Mouse (Mus musculus) neural tube, embryonic 13.5 days (tissue): ENCODE results near the gene Syde1. TPM values are rescaled to one million over a fixed set of nuclear protein-coding genes. Genes with fewer than 3 reads are reported as not detected.

Experiments used
- ATAC-seq: fragments of 200-750 bp; cut with Nextera tagmentation; 2 replicates; pipeline ENCODE4 v1.8.0; 2017; ENCODE audit warnings: low read depth, mild to moderate bottlenecking, moderate TSS enrichment, moderate library complexity
- H3K27ac ChIP-seq: fragments of 300-500 bp; sonication (generic); replicated peaks from 2 replicates; pipeline ENCODE4 v1.5.1; 2015; ENCODE audit warnings: moderate library complexity, mild to moderate bottlenecking, inconsistent platforms
- H3K27me3 ChIP-seq: fragments of 300-500 bp; sonication (generic); 2 replicates; pipeline ENCODE4 v1.6.1; 2015; ENCODE audit warnings: mild to moderate bottlenecking, inconsistent platforms
- H3K36me3 ChIP-seq: fragments of 300-500 bp; sonication (generic); 2 replicates; pipeline ENCODE4 v1.6.1; 2015; ENCODE audit warnings: mild to moderate bottlenecking, inconsistent platforms
- H3K4me1 ChIP-seq: fragments of 300-500 bp; sonication (generic); replicated peaks from 2 replicates; pipeline ENCODE4 v1.6.1; 2015; ENCODE audit warnings: inconsistent platforms
- H3K4me2 ChIP-seq: fragments of 300-500 bp; sonication (generic); 2 replicates; pipeline ENCODE4 v1.6.1; 2015; ENCODE audit warnings: inconsistent platforms, mild to moderate bottlenecking, moderate library complexity
- H3K4me3 ChIP-seq: fragments of 300-500 bp; sonication (generic); 2 replicates; pipeline ENCODE4 v1.5.1; 2015; ENCODE audit warnings: mild to moderate bottlenecking, inconsistent platforms
- H3K9ac ChIP-seq: fragments of 300-500 bp; sonication (generic); 2 replicates; pipeline ENCODE4 v1.6.1; 2015; ENCODE audit warnings: moderate library complexity, mild to moderate bottlenecking, inconsistent platforms
- H3K9me3 ChIP-seq: fragments of 300-500 bp; sonication (generic); 2 replicates; pipeline ENCODE4 v1.6.1; 2016; ENCODE audit warnings: inconsistent platforms
- WGBS: fragments of 180-500 bp; shearing (Covaris S2); methylation state at CpG from one replicate; pipeline ENCODE4 v1.1.7; 2015; 5-methylcytosine and 5-hydroxymethylcytosine counted together
- polyA plus RNA-seq: library from polyadenylated mRNA; unstranded; fragments of >200 nt; fragmentation: Nextera tagmentation; extraction: Ambion mirVana; gene quantifications from 2 replicates; pipeline ENCODE4 v1.2.1, GENCODE M21; 2015

Syde1 gene
- polyA plus RNA-seq, 1 experiment from 2014 or later, result 4.3 TPM

DNA sequence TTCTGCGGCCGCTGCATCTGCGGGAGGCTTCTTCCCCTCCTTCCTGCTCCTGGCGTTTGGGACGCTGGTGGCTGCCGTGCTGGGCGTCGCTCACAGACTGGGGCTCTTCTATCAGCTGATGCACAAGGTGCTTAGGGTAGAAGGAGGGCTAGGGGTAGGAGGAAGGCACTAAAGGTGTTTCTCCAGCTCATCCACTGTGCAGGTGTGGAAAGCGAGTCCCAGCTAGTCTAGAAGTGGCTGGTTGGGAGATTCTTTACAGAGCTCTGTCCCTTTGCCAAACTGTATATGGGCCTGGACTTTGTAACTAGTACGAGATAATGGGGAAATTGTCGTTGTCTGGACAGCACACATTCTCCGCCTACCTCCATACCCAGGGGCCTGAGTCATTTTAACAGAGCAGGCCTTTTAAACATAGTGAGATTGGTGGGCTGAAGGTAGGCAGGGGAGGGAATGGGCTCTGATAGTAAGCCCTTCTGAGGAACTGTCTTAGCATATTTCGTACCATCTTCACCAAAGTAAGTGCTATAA lies 16.6 kb downstream of the Syde1 start:
- 15% methylated on average over 13 of the region's 13 CpGs for whole genome bisulfite sequencing
- Histone ChIP-seq H3K4me2 (peak overlapping the region; percentile 76), H3K9me3 (no peaks in the 10 kb centered on the region), H3K4me1 (peaks cover 16% of the 10 kb centered on the region), H3K9ac (peak overlapping the region; percentile 81), H3K36me3 (peaks cover 32% of the 10 kb centered on the region), H3K4me3 (peak overlapping the region; percentile 64), H3K27ac (peak overlapping the region; percentile 81), H3K27me3 (no peaks in the 10 kb centered on the region)
- ATAC-seq, result peak; percentile 57

DNA sequence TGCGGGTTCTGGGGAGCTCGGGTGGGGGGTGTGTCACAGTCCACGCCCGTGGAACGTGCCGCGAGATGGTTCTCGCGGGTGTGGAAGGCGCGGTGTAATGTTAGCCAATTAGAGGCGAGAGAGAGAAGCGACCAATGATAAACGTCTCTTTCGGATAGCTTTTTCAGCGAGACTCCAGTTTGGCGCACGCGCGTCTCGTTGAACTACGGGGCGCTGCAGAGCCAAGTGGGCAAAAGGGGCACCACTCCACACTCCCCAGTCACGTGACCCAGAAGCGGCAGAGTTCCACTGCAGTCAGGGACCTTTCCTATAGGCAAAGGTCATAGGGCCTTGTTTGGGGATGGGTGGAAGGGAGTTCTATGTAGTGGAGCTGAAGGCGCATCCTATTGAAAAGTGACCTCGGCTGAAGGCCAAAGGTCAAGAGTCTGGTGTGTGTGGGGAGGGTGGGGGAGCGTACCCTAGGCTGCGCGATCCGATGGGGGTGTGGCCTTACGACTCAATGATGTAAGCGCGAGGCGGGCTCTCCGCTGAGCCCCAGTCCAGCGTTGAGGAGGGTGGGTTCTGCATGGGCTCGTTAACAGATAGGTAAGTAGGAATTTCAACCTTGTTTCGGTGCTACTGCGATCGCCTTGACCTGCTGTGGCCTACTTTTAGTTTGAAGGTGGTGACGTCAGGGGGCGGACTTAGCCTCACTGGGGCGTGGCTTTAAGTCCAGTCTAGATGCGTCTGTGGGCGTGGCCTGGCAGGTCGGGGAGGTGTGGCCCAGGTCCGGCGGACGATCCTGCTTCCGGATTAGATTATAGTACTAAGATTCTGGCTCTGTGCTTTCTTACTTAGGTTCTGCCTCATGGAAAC lies 17.3 kb downstream of the Syde1 start, which contains the start of gene Ilvbl:
Gene Ilvbl, plus strand, starts transcription at position 97 of the 855 bp plus-strand sequence.
- ATAC-seq, result peak; percentile 94
- H3K9ac ChIP-seq, result peak within 1 kb of the TSS; percentile 81
- H3K4me3 ChIP-seq, result peak within 1 kb of the TSS; percentile 64
- peaks cover 16% of the 10 kb centered on the region for H3K4me1 ChIP-seq
- WGBS, result under 1% methylated on average over 51 of the region's 51 CpGs
- no peaks in the 10 kb centered on the region for H3K9me3 ChIP-seq
- peak within 1 kb of the TSS; percentile 81 for H3K27ac ChIP-seq
- peaks cover 25% of the 10 kb centered on the region for H3K36me3 ChIP-seq
- peak within 1 kb of the TSS; percentile 76 for H3K4me2 ChIP-seq
- H3K27me3 ChIP-seq, result no peaks in the 10 kb centered on the region

DNA sequence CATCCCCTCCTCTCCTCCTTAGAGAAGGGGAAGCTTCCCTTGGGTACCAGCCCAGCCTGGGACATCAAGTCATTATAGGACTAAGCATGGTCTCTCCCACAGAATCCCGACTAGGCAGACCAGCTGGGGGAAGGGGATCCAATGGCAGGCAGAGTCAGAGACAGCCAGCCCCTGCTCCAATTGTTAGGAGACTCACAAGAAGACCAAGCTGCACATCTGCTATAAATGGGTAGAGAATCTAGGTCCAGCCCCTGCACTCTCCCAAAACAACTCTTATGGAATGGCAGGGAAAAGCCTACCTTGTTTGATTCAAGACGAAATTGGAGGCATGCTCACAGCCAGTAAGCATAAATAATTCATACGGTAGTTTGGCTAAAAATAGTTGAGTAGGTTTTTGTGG lies 18.5 kb downstream of the Syde1 start:
- Histone ChIP-seq H3K27ac (no peak overlapping the region), H3K27me3 (no peaks in the 10 kb centered on the region), H3K4me1 (peaks cover 16% of the 10 kb centered on the region), H3K9ac (no peak overlapping the region), H3K4me2 (no peak overlapping the region), H3K4me3 (no peak overlapping the region), H3K36me3 (peaks cover 13% of the 10 kb centered on the region), H3K9me3 (no peaks in the 10 kb centered on the region)
- no peak for ATAC-seq
- 70% methylated on average over 3 of the region's 3 CpGs for whole genome bisulfite sequencing

DNA sequence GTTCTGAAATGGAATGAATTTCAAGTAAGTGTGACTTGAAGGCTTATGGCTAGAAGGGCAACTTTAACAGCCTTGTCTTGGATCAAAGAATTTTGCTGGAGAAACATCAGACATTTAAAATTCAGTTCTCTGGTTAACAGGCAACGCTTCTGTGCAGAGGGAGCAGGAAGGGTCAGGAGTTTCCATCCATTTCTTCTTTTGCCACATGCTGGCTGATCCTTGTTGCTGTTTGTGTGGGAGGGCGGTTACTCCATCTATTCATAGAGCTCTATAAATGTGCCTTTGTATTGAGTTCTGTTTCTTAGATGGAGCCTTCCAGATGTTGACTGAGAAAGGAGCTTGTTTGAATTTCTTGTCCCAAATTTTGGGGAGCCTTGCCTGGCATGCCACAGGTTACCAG lies 20.9 kb downstream of the Syde1 start:
- H3K9ac ChIP-seq, result no peak overlapping the region

DNA sequence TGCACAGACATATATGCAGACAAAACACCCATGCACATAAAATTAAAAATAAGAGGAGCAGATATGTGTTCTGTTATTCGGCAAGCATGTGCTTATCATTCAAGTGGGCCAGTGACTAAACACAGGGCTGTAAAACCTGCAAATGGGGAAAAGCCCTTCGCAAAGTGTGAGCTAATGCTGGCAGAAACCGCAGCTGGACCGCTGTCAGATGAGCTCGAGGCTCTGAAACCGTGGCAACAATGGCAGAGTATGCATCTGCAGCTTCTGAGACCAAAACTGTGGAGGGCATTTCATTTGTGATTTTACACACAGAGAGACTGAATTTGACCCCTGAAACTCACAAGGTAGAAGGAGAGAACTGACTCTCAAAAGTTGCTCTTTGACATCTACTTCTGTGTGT lies 21.3 kb downstream of the Syde1 start:
- Histone ChIP-seq H3K9ac (no peak overlapping the region), H3K36me3 (no peaks in the 10 kb centered on the region), H3K4me2 (no peak overlapping the region), H3K4me1 (peaks cover 8% of the 10 kb centered on the region), H3K9me3 (no peaks in the 10 kb centered on the region), H3K27ac (no peak overlapping the region), H3K27me3 (no peaks in the 10 kb centered on the region), H3K4me3 (no peak overlapping the region)
- no peak for ATAC-seq
- WGBS, result 64% methylated on average over 6 of the region's 6 CpGs

More for the DNA sequence above, 20.9 kb downstream of the Syde1 start:
- Histone ChIP-seq H3K4me2 (no peak overlapping the region), H3K9me3 (no peaks in the 10 kb centered on the region), H3K4me1 (peaks cover 13% of the 10 kb centered on the region), H3K27me3 (no peaks in the 10 kb centered on the region), H3K36me3 (no peaks in the 10 kb centered on the region), H3K27ac (no peak overlapping the region), H3K4me3 (no peak overlapping the region)
- no peak for ATAC-seq
- 51% methylated on average over 2 of the region's 2 CpGs for WGBS

DNA sequence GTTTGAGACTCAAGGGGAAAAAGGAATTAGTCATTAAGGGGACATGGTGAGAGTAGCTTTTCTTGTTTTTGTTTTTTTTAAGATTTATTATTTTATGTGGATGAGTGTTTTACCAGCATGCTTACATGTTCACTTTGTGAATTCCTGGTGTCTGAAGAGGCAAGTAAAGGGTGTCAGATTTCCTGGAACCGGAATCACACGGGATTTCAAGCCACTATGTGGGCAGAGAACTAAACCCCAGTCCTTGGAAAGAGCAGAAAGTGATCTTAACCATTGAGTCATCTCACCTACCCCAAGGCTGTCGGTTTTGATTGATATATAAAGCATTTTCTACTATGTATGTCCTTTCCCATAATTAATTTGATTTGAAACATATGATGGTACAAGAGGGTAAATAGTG lies 22.1 kb downstream of the Syde1 start:
- WGBS, result 66% methylated on average over 3 of the region's 3 CpGs
- H3K4me1 ChIP-seq, result 0 out of 2 replicates have a peak, but pooled peaks cover 3% of the 10 kb centered on the region
- no peak overlapping the region for H3K4me2 ChIP-seq
- H3K4me3 ChIP-seq, result no peak overlapping the region
- no peaks in the 10 kb centered on the region for H3K9me3 ChIP-seq
- H3K36me3 ChIP-seq, result no peaks in the 10 kb centered on the region
- no peak overlapping the region for H3K27ac ChIP-seq
- H3K27me3 ChIP-seq, result no peaks in the 10 kb centered on the region
- no peak for ATAC-seq
- no peak overlapping the region for H3K9ac ChIP-seq

DNA sequence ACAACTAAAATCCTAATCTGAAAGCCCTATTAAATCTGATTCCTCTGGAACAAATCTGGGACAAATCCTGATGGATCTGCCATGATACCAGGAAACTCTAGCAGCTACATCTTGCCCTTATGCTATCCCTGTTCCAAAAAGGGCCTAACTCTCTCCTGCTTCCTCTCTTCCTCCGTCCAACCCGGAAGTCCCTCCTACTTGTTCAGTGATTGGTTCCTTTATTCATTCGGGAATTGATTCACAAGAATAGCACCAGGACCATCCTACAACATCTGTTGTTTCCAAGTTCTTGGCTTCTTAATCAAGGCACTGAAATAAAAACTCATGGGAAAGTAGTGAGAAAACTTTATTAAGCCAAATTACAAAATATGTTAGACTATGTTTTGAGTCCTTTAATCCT lies 22.6 kb downstream of the Syde1 start:
- Histone ChIP-seq H3K9ac (no peak overlapping the region), H3K4me1 (0 out of 2 replicates have a peak, but pooled peaks cover 3% of the 10 kb centered on the region), H3K36me3 (no peaks in the 10 kb centered on the region), H3K27ac (no peak overlapping the region), H3K4me3 (no peak overlapping the region), H3K27me3 (no peaks in the 10 kb centered on the region), H3K9me3 (no peaks in the 10 kb centered on the region), H3K4me2 (no peak overlapping the region)
- no peak for ATAC-seq
- 86% methylated on average over 3 of the region's 3 CpGs for WGBS

DNA sequence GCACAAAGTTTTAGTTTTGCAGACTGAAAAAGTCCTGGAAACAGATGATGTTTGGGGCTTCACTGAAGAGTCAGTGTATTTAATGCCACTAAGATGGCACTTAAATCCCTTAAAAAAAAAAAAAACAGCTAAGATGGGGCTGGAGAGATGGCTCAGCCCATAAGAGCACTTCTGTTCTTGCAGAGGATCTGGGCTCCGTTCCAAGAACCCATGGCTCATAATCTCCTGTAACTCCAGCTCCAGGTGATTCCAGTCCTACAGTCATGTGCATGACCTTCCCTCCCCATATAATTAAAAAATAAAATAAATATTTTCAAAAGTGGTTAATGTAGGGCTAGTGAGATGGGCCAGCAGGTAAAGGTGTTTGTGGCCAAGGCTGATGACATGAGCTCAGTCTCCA lies 26.7 kb downstream of the Syde1 start:
- no peaks in the 10 kb centered on the region for H3K9me3 ChIP-seq
- WGBS, result 97% methylated on average over 1 of the region's 1 CpGs
- no peaks in the 10 kb centered on the region for H3K36me3 ChIP-seq
- ATAC-seq, result no peak
- no peaks in the 10 kb centered on the region for H3K4me1 ChIP-seq
- no peak overlapping the region for H3K4me3 ChIP-seq
- H3K27me3 ChIP-seq, result no peaks in the 10 kb centered on the region
- no peak overlapping the region for H3K9ac ChIP-seq
- no peak overlapping the region for H3K27ac ChIP-seq
- H3K4me2 ChIP-seq, result no peak overlapping the region

DNA sequence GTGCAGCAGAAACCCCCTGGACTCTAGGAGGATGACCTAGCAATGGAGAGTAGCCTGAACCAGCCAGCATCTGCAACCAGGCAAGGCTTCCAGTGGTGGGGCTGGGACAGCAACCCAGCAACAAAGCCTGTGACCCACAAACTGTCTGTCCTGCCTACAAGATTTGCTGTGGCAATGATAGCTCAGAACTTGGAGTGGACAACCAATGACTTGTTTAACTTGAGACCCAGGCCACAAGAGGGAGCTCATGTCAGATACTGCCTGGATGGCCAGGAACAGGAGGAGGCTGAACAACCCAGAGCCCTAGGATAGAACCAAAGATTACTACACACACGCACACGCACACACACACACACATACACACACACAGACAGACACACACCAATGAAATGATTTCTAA lies 50.8 kb downstream of the Syde1 start:
- Histone ChIP-seq H3K4me3 (no peak overlapping the region), H3K27ac (no peak overlapping the region), H3K27me3 (no peaks in the 10 kb centered on the region), H3K4me2 (no peak overlapping the region), H3K36me3 (no peaks in the 10 kb centered on the region), H3K4me1 (no peaks in the 10 kb centered on the region), H3K9me3 (no peaks in the 10 kb centered on the region), H3K9ac (no peak overlapping the region)
- ATAC-seq, result no peak
- WGBS, result 50% methylated on average over 2 of the region's 2 CpGs

Other genes with a start within 250 kb of the Syde1 start
- gene Agpat3, start 239.5 kb downstream of the Syde1 start, polyA plus RNA-seq, result 59.3 and 64.0 TPM in 2 replicates
- gene Rrp1, start 178.9 kb downstream of the Syde1 start, polyA plus RNA-seq, result 365 and 462 TPM in 2 replicates
- gene Cstb, start 166.3 kb downstream of the Syde1 start, polyA plus RNA-seq, result 107 and 115 TPM in 2 replicates
- 16.1 and 18.6 TPM in 2 replicates for gene Pdxk, start 127.0 kb downstream of the Syde1 start, polyA plus RNA-seq
- gene Olfr1358, start 74.5 kb downstream of the Syde1 start, polyA plus RNA-seq, result not detected in 2 replicates
- gene Ilvbl, start 17.6 kb downstream of the Syde1 start, polyA plus RNA-seq, result 52.3 and 54.6 TPM in 2 replicates
- not detected in 2 replicates for gene Olfr1357, start 26.1 kb upstream of the Syde1 start, polyA plus RNA-seq
- gene Casp14, start 126.3 kb upstream of the Syde1 start, polyA plus RNA-seq, result not detected in 2 replicates
- 0.11 and 0.18 TPM in 2 replicates for gene Ccdc105, start 161.1 kb upstream of the Syde1 start, polyA plus RNA-seq
- 7.2 and 7.8 TPM in 2 replicates for gene Slc1a6, start 188.5 kb upstream of the Syde1 start, polyA plus RNA-seq